Mouse (Mus musculus) ES-Bruce4 (cell line): Measurements from ENCODE around the gene Ros1. TPM values are rescaled to one million over a fixed set of nuclear protein-coding genes. Genes with fewer than 3 reads are reported as not detected.

Experiments
- H3K27ac ChIP-seq: 2 replicates; pipeline ENCODE4 v1.5.1; 2012; ENCODE audit warnings: low read length, inconsistent platforms; ENCODE audit not compliant: insufficient read depth
- H3K27me3 ChIP-seq: 2 replicates; pipeline ENCODE4 v1.6.1; 2012; ENCODE audit warnings: mild to moderate bottlenecking, low read length, inconsistent platforms; ENCODE audit not compliant: control insufficient read depth, poor library complexity, insufficient read depth, severe bottlenecking
- H3K36me3 ChIP-seq: 2 replicates; pipeline ENCODE4 v1.6.1; 2012; ENCODE audit warnings: inconsistent platforms, mild to moderate bottlenecking, low read length, moderate library complexity; ENCODE audit not compliant: control insufficient read depth, poor library complexity, insufficient read depth, severe bottlenecking
- H3K4me1 ChIP-seq: one replicate; pipeline ENCODE4 v1.8.1; 2011; ENCODE audit warnings: low read length; ENCODE audit not compliant: control insufficient read depth, insufficient read depth
- H3K4me3 ChIP-seq: 2 replicates; pipeline ENCODE4 v1.5.1; 2011; ENCODE audit warnings: low read depth, mild to moderate bottlenecking, low read length
- H3K9ac ChIP-seq: 2 replicates; pipeline ENCODE4 v1.6.1; 2012; ENCODE audit warnings: low read depth, mild to moderate bottlenecking, inconsistent platforms; ENCODE audit not compliant: poor library complexity, severe bottlenecking
- H3K9me3 ChIP-seq: replicated peaks from 2 replicates; pipeline ENCODE4 v1.6.1; 2012; ENCODE audit warnings: mild to moderate bottlenecking, low read length, inconsistent platforms; ENCODE audit not compliant: control insufficient read depth, poor library complexity, insufficient read depth, severe bottlenecking
- CTCF ChIP-seq: IDR thresholded peaks from one replicate; pipeline ENCODE4 v1.8.1; 2011; ENCODE audit warnings: low read depth, low read length
- EP300 ChIP-seq: IDR thresholded peaks from 2 replicates; pipeline ENCODE4 v1.6.1; 2011; ENCODE audit warnings: low read depth, low read length; ENCODE audit not compliant: insufficient read depth
- POLR2A ChIP-seq: IDR thresholded peaks from one replicate; pipeline ENCODE4 v1.8.1; 2011; ENCODE audit warnings: low read length; ENCODE audit not compliant: insufficient read depth
- polyA plus RNA-seq: library from polyadenylated mRNA; stranded (reverse); fragments of >200 nt; gene quantifications from 2 replicates; pipeline ENCODE4 v1.2.4, GENCODE M21; 2011; ENCODE audit warnings: low read depth; ENCODE audit not compliant: missing spikeins, insufficient read depth, insufficient read length

Ros1 gene
- polyA plus RNA-seq, 1 experiment = not detected

DNA sequence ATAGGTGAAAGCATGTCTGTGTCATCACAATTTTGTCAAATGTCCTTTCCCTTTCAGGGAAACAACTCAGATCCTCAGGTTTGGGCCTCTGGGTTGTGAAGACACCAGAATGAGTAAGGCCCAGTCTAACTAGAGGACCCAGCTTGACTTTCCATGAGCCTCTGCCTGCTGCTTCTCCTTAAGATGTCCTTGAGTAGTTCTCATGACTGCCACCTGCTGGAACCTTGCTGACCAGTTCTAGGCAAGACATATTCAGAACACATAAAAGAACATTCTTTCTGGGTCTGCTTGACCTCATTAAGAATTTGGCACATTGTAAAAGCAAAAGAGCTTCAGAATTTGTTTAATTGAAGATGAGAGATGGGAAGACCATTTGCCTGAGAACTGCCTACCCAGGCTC, 122.6 kb downstream of the Ros1 start:
- Histone ChIP-seq H3K27ac (no peak overlapping the region), H3K27me3 (no peaks in the 10 kb centered on the region), H3K9me3 (no peaks in the 10 kb centered on the region), H3K36me3 (no peaks in the 10 kb centered on the region), H3K4me1 (no peaks in the 10 kb centered on the region), H3K9ac (no peak overlapping the region), H3K4me3 (no peak overlapping the region)
- TF ChIP-seq CTCF (peak; percentile 32), EP300 (no peak), POLR2A (no peak)

DNA sequence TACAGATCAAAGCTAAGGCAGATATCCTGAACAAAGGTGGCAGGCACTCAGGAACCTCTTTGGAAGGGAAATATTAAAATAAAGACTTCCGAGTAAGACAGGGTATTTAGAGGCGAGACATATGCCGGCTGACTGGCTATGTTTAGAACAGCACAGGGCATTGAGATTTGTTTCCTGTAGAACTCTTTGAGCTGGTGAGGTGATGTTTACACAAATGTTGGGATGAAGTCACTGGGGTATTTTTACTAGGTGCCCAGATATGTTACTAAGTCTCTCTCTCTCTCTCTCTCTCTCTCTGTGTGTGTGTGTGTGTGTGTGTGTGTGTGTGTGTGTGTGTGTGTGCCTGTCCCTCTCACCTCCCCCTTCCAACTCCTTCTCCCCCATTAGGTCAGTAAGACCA, 146.8 kb downstream of the Ros1 start:
- Histone ChIP-seq H3K9ac (no peak overlapping the region), H3K4me1 (no peaks in the 10 kb centered on the region)
- TF ChIP-seq EP300 (no peak), CTCF (no peak), POLR2A (no peak)

DNA sequence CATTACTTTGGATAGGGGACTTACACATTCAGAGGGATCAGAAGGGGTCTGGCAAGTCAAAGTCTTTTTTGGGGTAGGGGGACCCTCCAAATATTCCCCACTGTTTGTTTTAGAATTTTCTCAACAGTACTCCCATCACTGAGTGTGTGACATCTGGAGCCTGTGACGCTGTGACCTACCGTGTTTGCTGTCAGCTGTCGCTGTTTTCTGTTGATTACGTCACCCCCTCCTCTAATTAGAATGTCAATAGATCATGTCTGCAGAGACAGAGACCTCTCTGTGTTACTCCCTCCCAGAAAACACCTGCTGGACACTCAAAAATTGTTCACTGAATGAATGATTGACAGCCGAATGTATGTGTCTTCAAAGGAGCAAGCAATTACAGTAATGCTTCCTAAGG, 152.0 kb downstream of the Ros1 start:
- Histone ChIP-seq H3K27ac (no peak overlapping the region), H3K4me3 (no peak overlapping the region), H3K4me1 (no peaks in the 10 kb centered on the region), H3K9me3 (no peaks in the 10 kb centered on the region), H3K36me3 (no peaks in the 10 kb centered on the region), H3K27me3 (no peaks in the 10 kb centered on the region; the same call in 1 of the 2 replicates), H3K9ac (no peak overlapping the region)
- TF ChIP-seq POLR2A (no peak), EP300 (no peak), CTCF (no peak)

More for the DNA sequence above, 146.8 kb downstream of the Ros1 start:
- Histone ChIP-seq H3K9me3 (no peaks in the 10 kb centered on the region), H3K4me3 (no peak overlapping the region), H3K27ac (no peak overlapping the region), H3K36me3 (no peaks in the 10 kb centered on the region), H3K27me3 (no peaks in the 10 kb centered on the region; the same call in 1 of the 2 replicates)

DNA sequence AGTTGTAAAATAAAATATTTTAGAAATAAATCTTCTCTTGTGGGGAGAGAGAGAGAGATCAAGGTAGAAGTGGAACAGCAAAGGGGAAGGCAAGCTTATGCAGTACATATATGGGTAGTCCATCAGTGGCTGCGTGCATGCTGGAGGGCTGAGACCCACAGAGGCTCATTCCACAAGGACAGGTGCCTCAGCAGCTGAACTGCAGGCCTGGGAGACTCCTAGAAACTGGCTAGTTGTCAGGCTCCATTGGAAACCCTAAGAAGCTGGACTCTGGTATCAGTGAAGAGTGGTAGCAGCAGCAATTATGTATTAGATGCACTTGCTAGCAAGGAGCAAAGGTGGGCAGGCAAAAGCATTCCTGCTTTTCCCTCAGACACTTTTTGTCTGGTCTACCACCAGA, 155.7 kb downstream of the Ros1 start:
- Histone ChIP-seq H3K9ac (no peak overlapping the region), H3K27ac (no peak overlapping the region), H3K36me3 (no peaks in the 10 kb centered on the region), H3K27me3 (no peaks in the 10 kb centered on the region), H3K4me1 (no peaks in the 10 kb centered on the region), H3K9me3 (no peaks in the 10 kb centered on the region), H3K4me3 (no peak overlapping the region)
- TF ChIP-seq POLR2A (no peak), CTCF (no peak), EP300 (no peak)

DNA sequence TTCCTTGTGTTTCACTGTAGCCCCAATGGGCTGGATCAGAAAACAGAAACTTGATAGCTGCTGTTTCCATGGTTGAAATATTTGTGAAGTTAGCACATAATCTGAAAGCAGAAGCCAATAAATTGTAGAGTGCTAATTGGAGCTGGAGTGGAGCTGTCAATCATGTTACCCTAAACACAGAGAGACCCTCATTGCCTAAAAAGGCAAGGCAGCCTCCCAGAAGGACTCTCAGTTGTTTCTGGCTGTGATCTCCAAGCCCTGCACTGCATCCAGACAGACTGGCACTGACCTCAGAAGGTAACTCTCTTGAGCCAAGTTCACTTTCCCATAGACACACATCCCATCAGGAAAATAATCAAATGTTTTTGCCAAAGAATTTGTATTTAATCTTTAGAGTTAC, 161.3 kb downstream of the Ros1 start:
- no peaks in the 10 kb centered on the region for H3K9me3 ChIP-seq
- no peak for TF ChIP-seq EP300
- TF ChIP-seq CTCF = no peak
- no peak for TF ChIP-seq POLR2A
- no peak overlapping the region for H3K4me3 ChIP-seq

DNA sequence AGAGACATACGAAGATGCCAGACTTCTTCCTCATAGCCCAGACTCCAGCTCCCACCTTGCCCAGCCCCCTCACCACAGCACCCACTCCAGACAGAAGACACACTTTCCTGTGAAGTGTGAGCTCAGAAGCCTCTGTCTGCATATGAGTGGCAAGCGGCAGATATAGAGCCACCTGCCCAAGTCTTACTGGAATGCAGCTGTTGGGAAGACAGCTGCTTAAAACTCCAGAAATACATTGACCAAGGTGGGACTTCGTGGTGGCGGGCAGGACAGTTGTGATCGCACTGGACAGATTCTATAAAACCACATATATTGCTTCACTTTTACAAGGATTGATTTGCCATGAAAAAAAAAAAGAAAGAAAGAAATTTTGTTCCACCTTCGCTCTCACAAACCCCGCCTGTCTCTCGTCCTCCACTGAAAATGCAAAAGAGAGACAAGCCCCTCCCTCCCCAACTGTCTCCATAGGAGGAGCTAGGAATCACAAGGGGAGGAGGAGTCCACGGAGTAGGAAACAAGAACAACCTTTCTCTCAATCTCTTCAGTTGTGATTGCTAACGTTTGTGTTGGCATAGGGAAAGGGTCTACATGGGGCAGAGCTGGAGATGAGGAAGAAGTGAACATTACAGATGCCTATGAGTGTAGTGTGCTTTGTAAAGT, 165.5 kb downstream of the Ros1 start:
- H3K27me3 ChIP-seq = peaks cover 21% of the 10 kb centered on the region
- no peak overlapping the region for H3K9ac ChIP-seq
- no peaks in the 10 kb centered on the region for H3K4me1 ChIP-seq
- no peaks in the 10 kb centered on the region for H3K36me3 ChIP-seq
- TF ChIP-seq EP300 (no peak), POLR2A (no peak), CTCF (no peak)
- H3K4me3 ChIP-seq = no peak overlapping the region
- no peak overlapping the region for H3K27ac ChIP-seq
- H3K9me3 ChIP-seq = no peaks in the 10 kb centered on the region

More for the DNA sequence above, 161.3 kb downstream of the Ros1 start:
- Histone ChIP-seq H3K27ac (no peak overlapping the region), H3K9ac (no peak overlapping the region), H3K4me1 (no peaks in the 10 kb centered on the region), H3K27me3 (no peaks in the 10 kb centered on the region), H3K36me3 (no peaks in the 10 kb centered on the region)
